Mouse (Mus musculus) bone marrow macrophage, adult 2 months (primary cell): ENCODE results near the gene Arhgap23. TPM values are rescaled to one million over a fixed set of nuclear protein-coding genes. Genes with fewer than 3 reads are reported as not detected.
A peak's percentile ranks its signal among the peaks of the same experiment; 100 is the strongest.

ENCODE experiments used
- H3K27ac ChIP-seq: 2 replicates; pipeline ENCODE4 v1.5.1; 2012; ENCODE audit warnings: low read depth, low read length; ENCODE audit not compliant: insufficient read depth
- H3K4me1 ChIP-seq: 2 replicates; pipeline ENCODE4 v1.6.1; 2012; ENCODE audit warnings: low read length; ENCODE audit not compliant: control insufficient read depth, insufficient read depth
- H3K4me3 ChIP-seq: 2 replicates; pipeline ENCODE4 v1.5.1; 2012; ENCODE audit warnings: mild to moderate bottlenecking, low read length, moderate library complexity; ENCODE audit not compliant: insufficient read depth
- CTCF ChIP-seq: IDR thresholded peaks from 2 replicates; pipeline ENCODE4 v1.5.1; 2012; ENCODE audit warnings: low read depth, mild to moderate bottlenecking, low read length, moderate library complexity
- POLR2A ChIP-seq: IDR thresholded peaks from 2 replicates; pipeline ENCODE4 v1.6.1; 2012; ENCODE audit warnings: mild to moderate bottlenecking, low read depth, low read length, borderline replicate concordance
- polyA plus RNA-seq: library from polyadenylated mRNA; stranded (reverse); fragments of >200 nt; gene quantifications from 2 replicates; pipeline ENCODE4 v1.2.4, GENCODE M21; 2012; ENCODE audit not compliant: missing spikeins, insufficient read depth, insufficient read length

The Arhgap23 gene
- polyA plus RNA-seq, 1 experiment, result 9.2 TPM

DNA sequence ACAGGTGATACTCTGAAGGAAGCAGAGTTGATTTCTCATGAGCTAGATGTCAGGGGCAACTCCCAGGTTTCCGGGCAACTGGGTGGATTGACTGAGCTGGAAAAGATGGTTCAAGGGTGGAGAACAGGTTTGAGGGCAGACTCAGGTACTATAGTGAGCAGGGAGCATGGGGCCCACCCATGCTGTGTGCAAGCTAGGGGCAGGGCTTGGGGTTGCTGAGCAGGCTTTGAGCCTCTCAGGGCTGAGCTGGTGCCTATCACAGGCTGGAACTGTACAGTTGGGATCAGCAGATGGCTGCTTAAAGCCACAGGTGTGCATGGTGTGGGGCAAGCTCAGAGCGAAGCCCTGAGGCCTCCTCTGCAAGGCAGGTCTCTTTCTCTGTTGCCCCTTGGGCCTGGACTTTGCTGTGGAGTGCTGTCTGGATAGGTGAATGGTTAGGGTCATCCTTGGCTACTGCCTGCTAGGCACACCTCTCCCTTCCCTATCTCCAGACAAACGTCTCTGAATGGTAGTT lies 46.0 kb downstream of the Arhgap23 start:
- no peak overlapping the region for H3K4me3 ChIP-seq
- no peak overlapping the region for H3K27ac ChIP-seq
- no peaks in the 10 kb centered on the region for H3K4me1 ChIP-seq
- TF ChIP-seq POLR2A, result no peak
- TF ChIP-seq CTCF, result no peak

GRCm38 (mm10) chr11:97462538-97462937 lies 47.2 kb downstream of the Arhgap23 start:
- no peak overlapping the region for H3K4me3 ChIP-seq
- H3K4me1 ChIP-seq, result no peaks in the 10 kb centered on the region
- no peak for TF ChIP-seq POLR2A
- no peak for TF ChIP-seq CTCF
- no peak overlapping the region for H3K27ac ChIP-seq

- no peak overlapping the region for H3K4me3 ChIP-seq
- TF ChIP-seq CTCF (no peak), POLR2A (no peak)
Measured at GRCm38 (mm10) chr11:97463166-97463565, 47.8 kb downstream of the Arhgap23 start.

DNA sequence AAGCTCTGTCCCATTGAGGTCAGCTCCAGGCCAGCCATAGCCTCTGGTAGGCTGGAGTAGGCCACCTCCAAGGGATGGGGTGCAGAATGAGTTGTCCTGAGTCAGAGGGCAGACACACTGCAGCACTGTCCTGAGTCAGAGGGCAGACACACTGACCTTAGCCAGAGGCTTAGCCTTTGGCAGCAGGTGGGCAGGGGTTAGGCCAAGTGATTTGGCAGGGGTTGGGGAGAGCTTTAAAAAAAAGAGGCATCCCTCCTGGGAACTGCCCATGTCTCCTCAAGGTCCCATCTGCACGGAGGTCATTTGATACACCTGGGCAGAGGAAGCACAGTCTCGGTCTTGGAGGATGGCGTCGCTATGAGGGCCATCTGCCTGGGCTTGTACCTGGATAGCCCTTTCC lies 48.7 kb downstream of the Arhgap23 start:
- Histone ChIP-seq H3K27ac (no peak overlapping the region), H3K4me3 (no peak overlapping the region), H3K4me1 (no peaks in the 10 kb centered on the region)
- TF ChIP-seq POLR2A, result no peak
- TF ChIP-seq CTCF, result no peak

More at GRCm38 (mm10) chr11:97463166-97463565, 47.8 kb downstream of the Arhgap23 start:
- no peaks in the 10 kb centered on the region for H3K4me1 ChIP-seq
- no peak overlapping the region for H3K27ac ChIP-seq

GRCm38 (mm10) chr11:97465957-97466356 lies 50.6 kb downstream of the Arhgap23 start:
- Histone ChIP-seq H3K4me1 (no peaks in the 10 kb centered on the region), H3K27ac (no peak overlapping the region), H3K4me3 (no peak overlapping the region)
- TF ChIP-seq POLR2A (no peak), CTCF (no peak)

DNA sequence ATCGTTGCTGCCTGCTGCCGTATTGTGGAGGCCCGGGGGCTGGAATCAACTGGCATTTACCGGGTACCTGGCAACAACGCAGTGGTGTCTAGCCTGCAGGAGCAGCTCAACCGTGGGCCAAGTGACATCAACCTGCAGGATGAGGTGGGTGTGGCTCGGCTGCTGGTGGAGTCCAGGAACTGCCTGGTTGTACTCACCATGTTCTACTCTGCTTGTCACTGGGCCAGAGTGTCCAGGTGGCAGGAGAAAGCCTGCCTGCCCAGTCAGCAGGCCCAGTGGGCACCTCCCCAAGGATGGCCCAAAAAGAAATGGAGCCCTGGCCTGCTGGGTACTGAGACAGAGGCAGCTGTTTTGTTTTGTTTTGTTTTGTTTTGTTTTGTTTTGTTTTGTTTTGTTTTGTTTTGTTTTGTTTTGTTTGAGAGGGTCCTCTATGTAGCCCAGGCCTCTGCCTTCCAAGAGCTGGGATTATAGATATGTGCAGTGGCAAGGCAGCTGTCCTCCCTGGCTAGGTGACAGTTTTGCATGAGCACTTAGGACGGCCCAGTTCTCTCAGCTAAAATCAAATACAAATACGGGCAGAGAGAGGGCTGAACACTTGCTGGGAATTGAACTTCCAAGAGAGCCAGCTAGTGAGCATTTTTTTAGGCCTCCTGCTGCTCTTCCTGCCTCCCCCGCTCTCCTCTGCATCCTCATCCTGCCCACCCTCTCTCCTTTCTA lies 51.3 kb downstream of the Arhgap23 start:
- Histone ChIP-seq H3K4me3 (no peak overlapping the region), H3K4me1 (no peaks in the 10 kb centered on the region), H3K27ac (no peak overlapping the region)
- TF ChIP-seq POLR2A (no peak), CTCF (no peak)

DNA sequence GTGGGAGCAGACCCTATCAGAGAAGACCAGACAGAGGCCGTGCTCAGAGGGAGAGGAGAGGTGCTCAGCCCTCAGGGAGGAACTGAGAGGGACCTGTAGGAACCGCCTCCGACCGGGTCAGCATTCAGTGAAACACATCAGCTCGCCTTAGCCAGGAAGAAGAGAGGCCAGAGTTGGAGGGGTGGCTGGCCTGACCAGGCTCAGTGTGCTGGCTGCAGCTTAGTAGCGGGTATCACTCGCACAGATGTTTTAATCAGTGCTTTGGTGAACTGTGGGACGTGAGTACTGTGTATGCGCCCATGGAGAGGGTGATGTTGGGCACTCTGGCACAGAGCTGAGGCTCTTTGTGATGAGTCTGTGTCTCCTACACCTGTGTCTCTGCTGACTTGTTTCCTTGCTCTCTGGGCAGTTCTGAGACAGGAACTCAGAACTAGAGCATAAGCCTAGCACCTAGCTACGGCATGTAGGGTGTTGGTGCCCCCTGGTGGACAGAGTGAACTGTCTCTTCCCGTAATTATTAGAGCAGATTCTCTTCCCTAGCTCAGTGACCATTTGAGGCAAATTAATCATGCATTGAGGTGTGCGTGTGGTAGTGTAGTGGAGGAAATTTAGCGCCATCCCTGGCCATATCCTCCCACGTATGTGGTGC lies 53.4 kb downstream of the Arhgap23 start:
- H3K4me1 ChIP-seq, result no peaks in the 10 kb centered on the region
- no peak overlapping the region for H3K4me3 ChIP-seq
- no peak overlapping the region for H3K27ac ChIP-seq
- peak; percentile 59 for TF ChIP-seq CTCF
- TF ChIP-seq POLR2A, result no peak

GRCm38 (mm10) chr11:97469828-97470227 lies 54.5 kb downstream of the Arhgap23 start:
- Histone ChIP-seq H3K4me1 (no peaks in the 10 kb centered on the region), H3K27ac (no peak overlapping the region), H3K4me3 (no peak overlapping the region)
- TF ChIP-seq POLR2A, result no peak
- no peak for TF ChIP-seq CTCF

- Histone ChIP-seq H3K4me3 (no peak overlapping the region), H3K27ac (no peak overlapping the region), H3K4me1 (no peaks in the 10 kb centered on the region)
- no peak for TF ChIP-seq CTCF
- no peak for TF ChIP-seq POLR2A
Measured at GRCm38 (mm10) chr11:97471276-97471675, 55.9 kb downstream of the Arhgap23 start.
